Mouse (Mus musculus): ENCODE measurements around the gene Slc4a5.

The Slc4a5 gene

GRCm38 (mm10) chr6:83219814-83220213 lies at the start of gene Slc4a5:
Slc4a5 (plus strand) TSS chr6:83219828.
- no peak for ATAC-seq (ENCODE audit: low TSS enrichment)

- no peak for ATAC-seq (ENCODE audit: low TSS enrichment)
These were observed 49.8 kb upstream of the Slc4a5 start for GRCm38 (mm10) chr6:83169872-83170271.

GRCm38 (mm10) chr6:83171063-83171462 lies 48.6 kb upstream of the Slc4a5 start:
- ATAC-seq (ENCODE audit: low TSS enrichment): peak; percentile 32

- peak; percentile 86 for ATAC-seq (ENCODE audit: low TSS enrichment)
These were observed 47.2 kb upstream of the Slc4a5 start for GRCm38 (mm10) chr6:83172240-83172920.

GRCm38 (mm10) chr6:83175996-83176395 lies 43.6 kb upstream of the Slc4a5 start:
- no peak for ATAC-seq (ENCODE audit: low TSS enrichment)

- ATAC-seq (ENCODE audit: low TSS enrichment): peak; percentile 93
These were observed 40.1 kb upstream of the Slc4a5 start for GRCm38 (mm10) chr6:83179390-83180117.

GRCm38 (mm10) chr6:83180605-83181004 lies 39.0 kb upstream of the Slc4a5 start:
- no peak for ATAC-seq (ENCODE audit: low TSS enrichment)

- no peak for ATAC-seq (ENCODE audit: low TSS enrichment)
These were observed 34.7 kb upstream of the Slc4a5 start for GRCm38 (mm10) chr6:83184858-83185435.

GRCm38 (mm10) chr6:83185895-83186861 lies 33.5 kb upstream of the Slc4a5 start:
- ATAC-seq (ENCODE audit: low TSS enrichment): peak; percentile 92

- ATAC-seq (ENCODE audit: low TSS enrichment): no peak
These were observed 32.7 kb upstream of the Slc4a5 start for GRCm38 (mm10) chr6:83186946-83187345.

GRCm38 (mm10) chr6:83193571-83193970 lies 26.1 kb upstream of the Slc4a5 start:
- no peak for ATAC-seq (ENCODE audit: low TSS enrichment)

- peak; percentile 55 for ATAC-seq (ENCODE audit: low TSS enrichment)
These were observed 22.2 kb upstream of the Slc4a5 start for GRCm38 (mm10) chr6:83197345-83198004.

GRCm38 (mm10) chr6:83203320-83203719 lies 16.3 kb upstream of the Slc4a5 start:
- peak; percentile 28 for ATAC-seq (ENCODE audit: low TSS enrichment)

- no peak for ATAC-seq (ENCODE audit: low TSS enrichment)
These were observed 13.8 kb upstream of the Slc4a5 start for GRCm38 (mm10) chr6:83205851-83206250.

- no peak for ATAC-seq (ENCODE audit: low TSS enrichment)
These were observed 13.3 kb upstream of the Slc4a5 start for GRCm38 (mm10) chr6:83206321-83206720.

- no peak for ATAC-seq (ENCODE audit: low TSS enrichment)
These were observed 12.1 kb upstream of the Slc4a5 start for GRCm38 (mm10) chr6:83207361-83208049.

- ATAC-seq (ENCODE audit: low TSS enrichment): no peak
These were observed 11.6 kb upstream of the Slc4a5 start for GRCm38 (mm10) chr6:83208050-83208400.

- ATAC-seq (ENCODE audit: low TSS enrichment): no peak
These were observed 9.1 kb upstream of the Slc4a5 start for GRCm38 (mm10) chr6:83210495-83210894.

GRCm38 (mm10) chr6:83211526-83211925 lies 8.1 kb upstream of the Slc4a5 start:
- no peak for ATAC-seq (ENCODE audit: low TSS enrichment)

- peak; percentile 96 for ATAC-seq (ENCODE audit: low TSS enrichment)
These were observed 4.5 kb upstream of the Slc4a5 start for GRCm38 (mm10) chr6:83215002-83215666.
